Mouse (Mus musculus): ENCODE data around the gene Gja5.

Gene Gja5

DNA sequence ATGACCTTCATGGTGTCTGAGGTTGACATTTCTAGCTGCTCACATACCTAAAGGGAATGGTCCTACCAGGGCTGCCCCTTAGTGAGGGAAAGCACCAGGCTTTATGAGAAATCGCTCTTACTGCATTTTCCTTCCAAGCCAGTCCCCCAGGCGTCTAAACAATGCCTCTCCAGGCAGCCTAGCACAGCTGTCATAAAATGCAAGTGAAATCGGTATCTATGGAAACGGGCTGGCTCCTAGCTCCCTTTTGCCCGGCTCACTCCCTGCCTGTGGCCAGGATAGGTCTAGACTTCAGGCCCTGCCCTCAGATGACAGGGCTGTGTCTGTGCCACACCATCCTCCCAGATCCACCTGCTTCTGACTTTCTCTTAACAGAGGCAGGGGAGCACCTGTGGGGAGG is 33.1 kb downstream of the Gja5 start:
- no peak for DNase-seq

DNA sequence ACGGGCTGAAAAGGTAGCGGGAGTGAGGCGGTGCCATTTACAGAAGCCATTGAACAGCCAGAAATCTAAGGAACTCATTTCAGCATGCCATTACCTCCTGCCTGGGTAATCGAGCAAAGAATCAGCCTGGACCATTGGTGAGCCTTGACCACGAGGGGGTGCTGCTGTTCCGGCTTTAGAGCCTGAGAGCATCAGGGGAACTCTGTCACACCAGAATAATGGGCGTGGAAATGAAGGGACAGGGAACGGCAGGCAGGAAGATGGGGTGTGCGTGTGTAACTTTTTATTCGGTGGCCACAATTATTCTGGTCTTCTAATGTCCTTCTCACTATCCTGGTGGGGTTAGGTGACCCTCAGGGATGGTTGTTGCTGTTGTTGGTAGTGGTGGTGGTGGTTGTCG is 34.2 kb downstream of the Gja5 start:
- DNase-seq = peak; percentile 91

DNA sequence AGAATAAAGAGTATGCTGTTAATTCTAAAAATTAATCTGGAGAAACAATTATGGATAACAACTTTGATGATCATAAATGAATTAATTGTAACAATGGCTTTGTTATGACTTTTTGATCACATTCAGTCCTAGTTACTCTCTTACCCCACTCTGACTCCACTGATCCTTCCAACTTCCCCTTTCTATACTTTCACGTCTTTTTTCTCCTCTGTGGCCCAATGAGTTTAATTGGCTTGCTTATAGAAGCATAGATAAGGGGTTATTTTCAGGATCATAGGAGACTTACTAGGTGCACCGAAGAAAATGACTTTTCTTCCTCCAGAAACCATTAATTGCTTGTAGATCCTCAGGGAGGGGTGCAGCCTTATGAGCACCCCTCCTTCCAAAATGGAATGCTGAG is 38.2 kb downstream of the Gja5 start:
- DNase-seq = no peak

DNA sequence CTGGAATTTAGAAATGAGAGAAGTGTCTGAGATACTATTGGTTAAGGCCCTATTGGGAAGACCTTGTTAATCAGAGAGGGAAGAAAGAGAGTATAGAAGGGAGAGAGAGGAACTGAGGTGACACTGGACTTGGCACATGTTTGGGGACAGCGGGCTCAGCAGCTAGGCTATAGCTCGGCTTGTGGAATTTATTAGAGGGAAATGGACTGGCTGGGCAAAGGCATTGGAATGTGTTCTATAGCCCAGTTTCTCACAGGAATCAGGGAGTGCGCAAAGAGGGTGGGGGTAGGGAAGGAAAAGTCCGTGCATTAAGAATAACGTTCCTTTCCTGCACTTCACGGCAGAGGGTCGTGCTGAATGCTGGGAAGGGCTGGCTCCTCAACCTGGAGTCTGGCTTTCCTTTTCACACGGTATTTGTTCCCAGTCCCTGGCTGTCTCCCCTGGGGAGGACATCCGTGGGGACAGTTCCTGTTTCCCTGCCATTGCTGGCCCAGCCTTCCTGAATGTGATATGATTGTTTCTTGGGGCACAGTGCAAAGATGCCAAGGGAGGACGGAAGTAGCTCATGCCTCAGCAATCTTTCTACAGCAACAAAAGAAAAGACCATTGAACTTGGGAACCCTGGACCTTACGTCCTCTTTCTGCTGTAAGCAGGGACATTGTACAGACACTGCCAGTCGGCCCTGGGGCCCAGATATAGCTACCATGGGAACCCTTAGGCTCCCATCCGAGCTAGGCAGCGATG is 49.2 kb downstream of the Gja5 start:
- DNase-seq = no peak

DNA sequence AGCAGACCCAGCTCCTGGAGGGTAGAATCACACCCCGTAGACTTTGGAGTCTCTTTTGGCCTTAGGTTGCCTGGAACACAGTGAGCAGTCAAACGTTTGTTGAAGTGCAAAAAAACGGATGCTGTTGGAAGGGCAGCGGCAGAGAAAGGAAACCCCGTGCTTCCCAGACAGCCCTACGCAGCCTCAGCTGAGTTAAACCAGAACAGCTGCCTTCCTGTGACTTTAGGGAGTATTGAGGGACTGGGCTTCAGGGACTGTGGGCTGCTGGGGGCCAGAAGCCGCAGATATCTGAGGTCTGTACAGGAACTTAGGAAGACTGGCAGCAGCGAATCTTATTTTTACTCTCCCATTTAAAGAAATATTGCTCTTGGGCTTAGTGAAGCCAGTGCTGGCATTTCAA is 56.1 kb downstream of the Gja5 start:
- DNase-seq = no peak

DNA sequence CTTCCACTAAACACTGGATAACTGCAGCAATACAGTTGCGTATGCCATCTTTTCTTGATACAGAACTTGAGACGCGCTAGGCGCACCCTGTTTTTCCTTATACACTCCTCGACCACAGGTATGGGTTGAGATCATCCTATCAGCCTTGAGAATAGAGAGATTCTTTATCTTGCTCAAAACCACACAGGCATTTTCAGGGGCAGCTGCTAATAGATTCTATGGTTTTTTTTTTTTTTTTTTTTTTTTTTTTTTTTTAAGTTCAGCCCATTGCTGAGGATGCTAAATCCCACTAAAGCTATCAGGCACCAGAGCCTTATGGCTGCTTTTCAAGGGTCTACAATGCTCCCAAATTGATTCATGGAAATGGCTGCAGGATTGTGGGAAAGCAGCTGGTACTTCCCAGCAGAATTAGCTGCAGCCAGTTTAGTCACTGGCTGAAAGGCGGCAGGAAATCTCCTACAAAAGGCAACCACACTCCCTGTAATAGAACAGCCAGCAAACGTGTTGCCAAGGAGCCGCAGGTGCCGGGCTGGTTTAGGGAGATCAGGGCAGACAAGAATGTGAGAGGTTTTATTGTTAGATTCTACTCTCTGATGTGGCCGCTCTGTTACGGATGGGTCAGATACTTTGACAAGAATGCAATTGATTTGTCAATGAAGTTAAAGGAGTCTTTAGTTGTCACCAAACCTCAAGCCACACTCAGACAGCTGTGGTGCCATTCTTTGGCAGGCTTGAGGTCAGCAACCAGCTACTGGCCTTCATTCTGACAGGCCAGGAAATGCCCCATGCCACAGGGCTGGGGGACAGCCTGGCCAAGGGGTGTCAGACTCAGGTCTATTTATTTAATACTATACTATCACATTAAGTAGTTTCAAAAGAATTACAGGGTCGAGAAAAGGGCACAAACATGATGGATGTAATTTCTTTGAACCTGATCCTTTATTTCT is 58.9 kb downstream of the Gja5 start:
- DNase-seq = peak; percentile 15

DNA sequence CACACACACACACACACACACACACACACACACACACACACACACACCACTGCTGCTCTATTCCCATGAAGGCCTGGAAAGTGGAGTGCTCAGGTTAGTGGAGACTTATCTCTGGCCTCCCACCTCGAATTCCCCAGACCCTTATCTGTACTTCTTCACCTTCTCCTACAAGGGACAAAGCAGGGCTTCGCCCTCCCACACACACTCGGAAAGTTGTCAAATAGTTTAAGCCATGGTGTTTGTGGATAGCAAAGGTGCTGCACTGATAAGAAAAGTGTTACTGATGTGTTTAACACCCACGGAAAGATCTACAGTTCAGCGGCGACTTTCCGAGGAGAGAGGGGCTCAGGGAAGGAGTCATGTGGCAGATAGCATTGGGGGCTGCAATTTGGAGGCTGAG is 66.5 kb downstream of the Gja5 start:
- DNase-seq = no peak

DNA sequence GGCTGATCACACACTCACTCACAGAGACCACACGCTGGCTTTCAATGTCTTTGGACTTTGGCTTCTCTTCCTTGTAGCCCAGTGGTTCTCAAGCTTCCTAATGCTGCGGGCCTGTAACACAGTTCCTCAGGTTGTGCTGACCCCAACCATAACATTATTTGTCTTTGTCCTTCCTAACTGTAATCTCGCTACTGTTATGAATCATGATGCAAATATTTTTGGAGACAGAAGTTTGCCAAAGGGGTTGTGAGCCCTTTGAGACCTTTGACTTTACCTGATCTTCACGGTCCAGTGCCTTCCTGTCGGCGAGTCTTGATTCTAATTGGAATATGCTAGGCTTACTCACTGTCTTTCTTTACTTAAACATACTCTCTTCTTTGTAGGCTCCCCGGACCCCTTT is 70.0 kb downstream of the Gja5 start:
- no peak for DNase-seq

DNA sequence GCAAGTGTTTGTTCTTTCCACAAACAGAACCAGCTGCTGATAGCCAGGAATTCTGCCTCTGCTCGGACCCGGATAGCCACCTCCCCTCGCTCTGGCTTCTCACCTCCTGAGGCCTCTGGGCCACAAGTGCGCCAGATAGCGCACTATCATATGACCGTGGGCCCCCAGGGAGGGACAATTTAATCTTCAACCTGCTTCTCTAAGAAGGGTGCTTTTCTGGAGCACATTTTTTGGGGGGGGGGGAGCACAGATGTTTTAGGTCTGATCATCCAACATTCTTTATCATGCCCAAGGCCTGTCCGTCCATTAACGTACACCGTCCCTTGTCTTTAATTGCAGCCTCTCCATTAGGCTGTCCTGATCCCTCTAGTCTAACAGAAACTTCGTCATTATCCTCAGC is 71.1 kb downstream of the Gja5 start:
- no peak for DNase-seq

DNA sequence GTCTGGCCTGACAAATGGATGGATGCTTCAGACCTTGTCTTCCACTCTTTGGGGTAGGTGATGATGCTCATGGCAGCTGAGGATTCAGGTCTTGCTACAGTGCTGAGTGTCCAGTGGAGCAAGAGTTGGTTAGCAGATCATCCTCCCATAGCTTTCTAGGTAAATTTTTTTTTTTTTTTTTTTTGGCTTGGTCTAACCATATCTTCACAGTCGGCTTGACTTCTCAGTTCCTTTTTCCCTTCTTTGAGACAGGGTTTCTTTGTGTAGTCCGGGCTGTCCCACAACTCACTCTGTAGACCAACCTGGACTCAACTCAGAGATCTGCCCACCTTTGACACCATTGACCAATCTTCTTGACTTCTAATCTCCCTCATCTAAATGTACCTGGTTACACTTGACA is 73.0 kb downstream of the Gja5 start:
- no peak for DNase-seq

DNA sequence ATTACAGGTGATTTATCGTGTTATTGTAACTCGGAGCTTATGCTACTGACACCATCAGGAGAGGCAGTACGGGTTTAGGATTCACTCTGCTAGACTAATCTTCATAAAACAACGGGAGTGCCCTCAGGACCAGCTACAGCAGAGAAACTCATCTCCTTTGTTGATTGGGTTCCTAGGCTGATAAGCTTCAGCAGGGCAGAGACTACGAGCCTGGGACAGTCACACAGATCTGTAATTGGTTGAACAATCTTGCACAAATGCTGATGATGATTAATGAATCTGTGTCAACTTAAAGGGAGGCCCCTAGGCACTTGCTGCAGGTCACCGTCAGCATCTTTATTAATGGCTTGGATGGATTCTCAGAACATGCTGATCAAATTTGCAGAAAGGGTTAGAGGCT is 74.0 kb downstream of the Gja5 start:
- DNase-seq = no peak

DNA sequence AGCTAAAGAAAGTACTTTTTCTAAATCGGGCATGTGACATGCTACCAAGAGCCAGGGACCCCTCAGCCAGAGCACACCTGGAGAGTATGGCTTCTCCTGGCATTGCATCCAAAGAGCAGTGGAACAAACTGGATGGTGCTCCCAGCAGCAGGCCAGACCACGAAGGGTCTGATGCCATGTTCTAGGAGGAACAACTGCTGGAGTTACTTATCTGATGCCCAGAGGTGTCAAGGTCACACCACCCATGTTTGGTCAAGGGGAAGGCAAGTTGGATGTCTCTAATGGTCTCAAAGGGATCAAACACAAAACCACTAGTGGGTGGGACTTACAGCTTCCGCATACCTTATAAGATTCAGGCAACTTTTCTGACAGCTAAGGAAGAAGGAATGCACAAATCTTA is 74.5 kb downstream of the Gja5 start:
- DNase-seq = no peak

DNA sequence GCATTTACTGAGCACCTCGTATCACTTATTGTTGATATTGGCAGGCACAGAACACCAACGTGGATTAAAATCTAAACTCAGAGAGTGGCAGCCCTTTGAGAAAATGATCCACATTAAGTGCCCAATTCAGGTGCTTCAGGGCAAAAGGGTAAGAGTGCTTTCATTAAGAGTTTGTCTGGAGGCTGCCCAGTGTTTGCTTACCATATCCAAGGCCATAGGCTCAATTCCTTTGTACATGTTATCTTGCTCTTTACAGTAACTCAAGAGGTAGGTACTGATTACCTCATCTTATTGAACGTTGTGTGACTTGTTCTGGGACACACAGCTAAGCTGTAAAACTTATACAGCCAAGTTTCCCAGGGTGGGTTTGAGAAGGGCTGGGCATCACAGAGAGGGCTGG is 77.3 kb downstream of the Gja5 start:
- no peak for DNase-seq

DNA sequence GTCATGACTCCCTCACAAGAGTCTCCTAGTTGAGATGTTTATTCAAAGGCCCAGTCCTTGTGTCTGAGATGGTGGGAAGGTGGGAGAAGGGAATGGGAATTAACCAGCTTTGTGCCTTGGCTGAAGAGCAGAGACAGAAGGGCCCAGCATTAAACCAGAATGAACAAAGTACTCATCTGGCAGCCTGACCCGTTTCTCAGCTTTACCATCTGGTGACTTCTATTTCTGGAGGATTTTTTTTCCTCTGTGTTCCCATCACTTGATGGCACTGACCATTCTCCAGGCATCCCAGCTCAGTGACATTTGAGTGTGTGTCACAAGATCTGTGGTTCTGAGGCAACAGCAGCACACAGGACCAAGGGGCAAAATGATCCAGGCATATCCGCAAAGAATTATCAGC is 78.2 kb downstream of the Gja5 start:
- DNase-seq = no peak

DNA sequence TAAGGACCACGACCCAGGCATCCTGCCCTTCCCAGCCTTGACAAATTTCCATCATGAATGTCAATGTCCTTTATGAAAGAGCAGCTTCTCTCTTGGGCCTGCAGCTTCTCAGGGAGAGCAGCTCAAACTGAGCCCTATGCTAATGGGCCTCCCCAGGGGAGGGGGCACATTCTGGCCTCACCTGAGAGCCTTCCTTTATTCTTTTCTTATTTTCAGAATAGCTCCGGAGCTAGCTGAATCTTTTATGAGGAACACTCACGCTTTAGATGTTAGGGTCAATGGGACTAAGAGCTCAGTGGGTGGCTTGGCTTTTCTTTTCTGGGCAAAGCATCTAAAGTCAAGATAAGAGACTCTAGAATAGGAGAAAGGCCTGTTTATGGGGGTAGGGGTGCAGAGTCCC is 88.0 kb downstream of the Gja5 start:
- no peak for DNase-seq

DNA sequence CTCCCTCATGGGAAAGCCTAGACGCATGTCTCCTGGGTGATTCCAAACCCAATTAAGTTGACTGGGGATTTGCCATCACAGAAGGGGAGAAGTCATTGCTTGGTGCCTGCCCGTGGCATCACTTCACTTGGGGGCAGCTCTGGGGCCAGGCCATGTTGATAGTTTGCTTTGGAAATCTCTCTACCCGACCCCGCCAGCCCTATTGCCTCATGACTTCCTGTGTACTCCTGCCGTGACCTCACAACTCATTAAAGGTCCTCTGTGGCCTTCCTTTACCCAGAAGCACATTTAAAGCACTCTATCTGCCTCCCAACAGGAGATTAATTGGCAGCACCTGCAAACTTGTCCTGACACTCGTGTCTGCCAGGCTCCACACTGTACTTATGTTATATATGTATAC is 93.3 kb downstream of the Gja5 start:
- DNase-seq = no peak

DNA sequence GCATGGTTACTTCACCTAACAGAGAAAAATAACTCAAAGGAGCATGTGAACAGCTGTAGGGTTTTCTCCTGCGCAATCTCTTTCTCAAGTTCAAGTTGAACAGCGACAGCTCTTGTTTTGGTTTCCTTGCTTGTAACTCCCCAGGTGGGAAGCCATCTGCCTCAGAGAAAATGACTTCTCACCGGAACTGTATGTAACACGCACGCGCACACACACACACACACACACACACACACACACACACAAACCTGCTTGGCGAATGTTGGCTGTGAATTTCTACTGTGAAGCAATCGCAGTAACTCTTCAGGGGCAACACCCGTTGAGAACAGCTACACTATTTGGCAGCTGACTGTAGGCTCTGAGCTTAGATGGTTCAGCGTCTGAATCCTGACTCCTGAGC is 98.6 kb downstream of the Gja5 start:
- peak; percentile 10 for DNase-seq

DNA sequence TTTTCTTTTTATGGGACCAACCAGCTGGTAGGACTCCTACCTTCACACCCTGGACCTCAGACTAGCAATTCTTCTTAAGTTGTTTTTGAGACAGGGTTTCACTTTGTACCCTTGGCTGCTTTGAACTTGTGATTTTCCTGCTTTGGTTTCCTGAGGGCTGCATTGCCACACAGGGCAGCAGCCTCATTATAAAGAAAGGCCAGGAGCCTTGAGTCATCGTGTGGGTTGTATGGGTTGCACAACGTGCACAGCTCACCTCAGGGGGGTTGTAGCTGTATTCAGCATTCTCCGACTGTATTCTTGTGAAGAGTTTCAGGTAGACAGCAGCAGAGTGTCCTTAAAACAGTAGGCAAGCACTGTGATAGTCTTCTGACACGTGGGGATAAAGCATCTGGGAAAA is 100.0 kb downstream of the Gja5 start:
- DNase-seq = no peak

DNA sequence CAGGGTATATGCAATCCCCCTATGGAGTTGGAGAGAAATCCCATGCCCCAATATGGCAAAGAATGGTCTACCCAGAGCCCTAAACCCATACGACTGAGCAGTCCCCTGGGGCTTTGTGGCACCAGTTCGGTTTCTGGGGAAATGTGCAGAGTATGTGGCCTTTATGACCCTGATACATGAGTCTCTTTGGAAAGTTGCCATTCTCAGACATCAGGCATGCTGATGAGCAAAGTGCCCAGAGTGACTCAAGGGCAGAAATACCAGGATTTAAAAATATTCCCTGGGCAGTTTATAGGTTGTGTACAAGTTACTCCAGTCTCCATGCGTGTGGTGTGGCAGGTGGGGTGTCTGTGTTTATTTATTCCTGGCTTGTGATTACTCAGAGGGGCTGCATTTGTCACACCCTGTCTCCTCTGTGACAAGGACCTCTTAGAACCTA is 102.5 kb downstream of the Gja5 start:
- no peak for DNase-seq

DNA sequence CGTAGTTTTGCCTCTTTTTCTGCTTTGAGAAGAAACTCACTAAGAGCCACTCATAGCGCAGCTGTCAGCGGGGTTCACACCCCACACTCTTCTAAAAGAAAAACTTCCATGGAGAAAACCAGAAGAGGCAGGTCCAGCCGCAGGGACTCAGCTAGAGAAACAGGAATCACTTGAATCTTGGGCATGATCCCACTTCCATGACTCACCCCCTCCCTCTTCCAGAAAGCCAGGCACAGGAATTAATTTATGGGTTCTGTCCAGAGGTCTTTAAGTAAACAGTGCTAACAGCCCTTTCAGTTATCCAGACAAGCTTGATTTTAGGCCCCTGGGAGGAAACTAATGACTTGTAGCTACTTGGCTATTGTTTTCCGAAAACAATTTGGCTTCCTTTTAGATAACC is 120.7 kb downstream of the Gja5 start:
- DNase-seq = no peak

DNA sequence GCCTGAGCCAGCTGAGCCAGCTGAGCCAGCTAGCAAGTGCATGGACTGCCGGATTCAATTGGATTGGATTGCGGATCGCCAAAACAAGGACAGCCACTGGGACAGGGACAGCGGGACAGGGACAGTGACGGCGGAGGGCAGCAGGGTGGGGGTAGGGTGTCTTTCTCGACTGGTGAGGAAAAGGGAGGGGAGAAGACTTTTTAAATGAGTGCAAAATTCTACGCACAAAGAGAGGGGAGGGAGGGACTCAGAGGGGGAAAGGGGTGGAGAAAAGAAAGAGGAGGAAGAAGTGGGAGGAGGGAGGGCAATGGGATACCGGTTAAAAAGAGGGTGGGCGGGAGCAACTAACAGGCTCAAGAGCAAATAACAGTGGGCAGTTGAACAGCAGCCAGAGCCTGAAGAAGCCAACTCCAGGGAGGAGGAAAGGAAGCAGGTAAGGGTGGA is 127.6 kb downstream of the Gja5 start:
- no peak for DNase-seq

DNA sequence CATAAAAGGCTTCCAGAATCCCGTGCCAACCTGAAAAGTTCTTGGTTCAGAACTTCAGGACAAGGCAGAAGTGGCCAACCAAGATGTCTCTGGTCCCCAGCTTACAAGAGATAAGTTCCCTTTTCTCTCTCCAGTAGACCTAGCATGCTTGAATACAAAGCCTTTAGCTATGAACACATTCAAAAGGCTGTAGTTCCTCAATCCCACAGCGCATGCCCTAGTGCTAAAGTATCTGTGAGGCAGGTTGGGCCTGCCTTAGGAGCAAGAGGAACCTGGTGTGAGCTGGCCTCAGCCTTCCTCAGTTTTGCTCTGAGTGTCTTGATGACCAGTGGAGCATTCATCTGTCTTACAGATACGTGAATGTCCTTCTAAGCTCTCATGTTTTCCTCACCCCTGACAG is 131.1 kb downstream of the Gja5 start:
- DNase-seq = no peak

DNA sequence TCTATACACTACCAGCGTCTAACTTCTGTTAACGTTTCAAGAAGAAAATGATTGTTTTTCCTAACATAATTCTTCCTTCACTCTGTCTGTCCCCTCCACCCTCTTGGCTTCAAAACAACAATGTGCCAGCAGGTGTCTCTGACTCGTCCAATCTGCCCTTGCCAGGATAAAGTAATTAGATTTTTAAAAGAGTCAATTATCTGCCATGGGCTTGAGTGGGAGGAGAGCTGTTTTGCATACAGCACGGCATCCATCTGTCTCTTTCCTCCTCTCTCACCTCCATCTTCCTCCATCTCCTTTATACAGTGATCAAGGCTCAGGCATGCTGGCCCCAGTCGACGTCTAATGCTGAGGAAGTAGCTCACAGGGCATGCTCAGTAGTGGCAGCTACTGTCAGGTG is 132.6 kb downstream of the Gja5 start:
- no peak for DNase-seq

DNA sequence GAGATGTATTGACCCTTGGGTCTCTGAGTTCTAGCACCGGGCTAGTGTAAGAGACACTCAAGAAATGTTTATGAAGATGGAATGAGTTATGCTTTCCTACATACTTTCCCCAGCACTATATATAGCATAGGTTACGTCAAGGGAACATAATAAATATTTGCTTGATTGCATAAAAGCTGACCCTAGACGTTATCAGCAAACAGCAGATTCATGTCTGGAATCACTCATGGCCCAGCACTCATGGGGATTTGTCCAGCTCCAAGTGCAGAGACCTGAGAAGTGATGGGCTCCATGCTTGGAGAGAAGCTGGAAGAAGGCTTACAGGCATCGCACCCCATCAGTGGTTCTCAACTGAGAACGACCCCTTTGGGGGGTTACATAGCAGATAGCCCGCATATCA is 135.2 kb downstream of the Gja5 start:
- no peak for DNase-seq

Measured in right cerebral cortex, postnatal 14 days (tissue).